In the genomic region with DNA sequence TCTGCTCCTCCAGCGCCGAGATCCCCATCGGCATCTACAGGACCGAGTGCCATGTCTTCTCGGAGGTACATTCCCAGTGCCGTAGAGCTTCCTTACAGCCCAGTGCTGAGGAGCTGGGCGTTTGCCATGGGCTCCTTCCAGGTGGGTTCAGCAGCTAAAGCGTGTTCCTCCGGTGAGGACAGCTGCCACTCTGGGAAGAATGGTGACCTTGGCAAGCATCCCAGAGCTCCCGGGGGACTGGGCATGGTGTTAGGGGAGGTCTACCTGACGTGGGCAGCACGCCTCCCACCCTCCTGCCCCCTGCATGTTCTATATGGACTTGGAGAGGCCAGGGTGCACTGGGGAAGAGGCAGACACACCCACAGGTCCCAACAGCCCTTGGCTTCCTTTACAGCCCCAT, we compare ENCODE assay signal across 37 mouse cellular contexts. TPM values are rescaled to one million over a fixed set of nuclear protein-coding genes. Genes with fewer than 3 reads are reported as not detected.
"Had no signal": no experiment of that assay in that cellular context is flagged by ENCODE, and none has a peak within 500 bp of the region (broad histone marks: within the 10 kb centered on the region; RNA-seq: fewer than 3 reads in every experiment).

No protein-coding gene starts in this region.

- H3K9me3 ChIP-seq: limb, embryonic 10.5 days; limb, embryonic 12.5 days; limb, embryonic 13.5 days; limb, embryonic 15.5 days; liver, embryonic 12.5 days; liver, embryonic 13.5 days; liver, embryonic 15.5 days; lung, embryonic 15.5 days; midbrain, embryonic 10.5 days; midbrain, embryonic 12.5 days; midbrain, embryonic 13.5 days; midbrain, embryonic 15.5 days; neural tube, embryonic 12.5 days; neural tube, embryonic 13.5 days had no signal

- H3K4me3 ChIP-seq: limb, embryonic 10.5 days; limb, embryonic 12.5 days; limb, embryonic 13.5 days; limb, embryonic 15.5 days; liver, embryonic 12.5 days; liver, embryonic 13.5 days; liver, embryonic 15.5 days; lung, embryonic 15.5 days; megakaryocyte, embryonic 14.5 days; midbrain, embryonic 10.5 days; midbrain, embryonic 12.5 days; midbrain, embryonic 13.5 days; midbrain, embryonic 15.5 days; myocyte; neural tube, embryonic 12.5 days; neural tube, embryonic 13.5 days had no signal

- DNase-seq: liver; liver, embryonic 13.5 days; liver, postnatal 0 days; lung, adult 18-20 months; lung, adult 2 months; lung, embryonic 14.5 days; lung, postnatal 10 days; lung, postnatal 14 days; lung, postnatal 36 days; lung, postnatal 4 days; midbrain, embryonic 14.5 days had no signal

- H3K36me3 ChIP-seq: limb, embryonic 10.5 days; limb, embryonic 12.5 days; limb, embryonic 13.5 days; limb, embryonic 15.5 days; liver, embryonic 12.5 days; liver, embryonic 13.5 days; liver, embryonic 15.5 days; lung, embryonic 15.5 days; midbrain, embryonic 10.5 days; midbrain, embryonic 12.5 days; midbrain, embryonic 13.5 days; midbrain, embryonic 15.5 days; neural tube, embryonic 12.5 days; neural tube, embryonic 13.5 days had no signal

- H3K4me1 ChIP-seq: limb, embryonic 10.5 days; limb, embryonic 12.5 days; limb, embryonic 13.5 days; limb, embryonic 15.5 days; liver, embryonic 12.5 days; liver, embryonic 13.5 days; liver, embryonic 15.5 days; lung, embryonic 15.5 days; midbrain, embryonic 10.5 days; midbrain, embryonic 12.5 days; midbrain, embryonic 13.5 days; midbrain, embryonic 15.5 days; neural tube, embryonic 12.5 days; neural tube, embryonic 13.5 days had no signal

- H3K9ac ChIP-seq: limb, embryonic 12.5 days; limb, embryonic 13.5 days; limb, embryonic 15.5 days; liver, embryonic 12.5 days; liver, embryonic 13.5 days; liver, embryonic 14.5 days; liver, embryonic 15.5 days; liver, postnatal 0 days; lung, embryonic 14.5 days; lung, embryonic 15.5 days; midbrain, embryonic 12.5 days; midbrain, embryonic 13.5 days; midbrain, embryonic 15.5 days; neural tube, embryonic 12.5 days; neural tube, embryonic 13.5 days had no signal

- H3K27me3 ChIP-seq: limb, embryonic 12.5 days; limb, embryonic 13.5 days; limb, embryonic 15.5 days; liver, embryonic 12.5 days; liver, embryonic 13.5 days; liver, embryonic 15.5 days; lung, embryonic 15.5 days; midbrain, embryonic 12.5 days; midbrain, embryonic 13.5 days; midbrain, embryonic 15.5 days; neural tube, embryonic 12.5 days; neural tube, embryonic 13.5 days had no signal

- ATAC-seq: liver, embryonic 12.5 days; liver, postnatal 0 days; lung, postnatal 0 days; midbrain, embryonic 13.5 days; midbrain, embryonic 15.5 days; midbrain, embryonic 16.5 days had no signal

- H3K27ac ChIP-seq: limb, embryonic 10.5 days; limb, embryonic 12.5 days; limb, embryonic 13.5 days; limb, embryonic 15.5 days; liver, embryonic 12.5 days; liver, embryonic 13.5 days; liver, embryonic 14.5 days; liver, embryonic 15.5 days; lung, embryonic 15.5 days; macrophage; midbrain, embryonic 10.5 days; midbrain, embryonic 12.5 days; midbrain, embryonic 13.5 days; midbrain, embryonic 15.5 days; neural tube, embryonic 12.5 days; neural tube, embryonic 13.5 days had no signal

- H3K4me2 ChIP-seq: limb, embryonic 12.5 days; limb, embryonic 13.5 days; limb, embryonic 15.5 days; liver, embryonic 11.5 days; liver, embryonic 12.5 days; liver, embryonic 13.5 days; liver, embryonic 15.5 days; lung, embryonic 14.5 days; lung, embryonic 15.5 days; midbrain, embryonic 11.5 days; midbrain, embryonic 12.5 days; midbrain, embryonic 13.5 days; midbrain, embryonic 15.5 days; neural tube, embryonic 12.5 days; neural tube, embryonic 13.5 days had no signal

RNA-seq across cellular contexts. Expression of a gene that starts 46.3 kb away (rescaled TPM):
- total RNA-seq: megakaryocyte progenitor cell, adult 5-6 weeks; megakaryocyte, adult 5-6 weeks; megakaryocyte-erythroid progenitor cell, adult 5-6 weeks; monocyte, adult 5-6 weeks had no signal
- polyA plus RNA-seq: liver, embryonic 15.5 days; liver, embryonic 16.5 days; macrophage; myocyte had no signal
